Mouse (Mus musculus): ENCODE data around the gene Lyrm9. TPM values are rescaled to one million over a fixed set of nuclear protein-coding genes. Genes with fewer than 3 reads are reported as not detected.

Gene Lyrm9
- polyA plus RNA-seq (2014; fragmentation: Illumina TruSeq; extraction: RNeasy Lipid Tissue Mini Kit (QIAGEN cat#74804); ENCODE audit: low read depth, low replicate concordance) = 1.5 TPM

DNA sequence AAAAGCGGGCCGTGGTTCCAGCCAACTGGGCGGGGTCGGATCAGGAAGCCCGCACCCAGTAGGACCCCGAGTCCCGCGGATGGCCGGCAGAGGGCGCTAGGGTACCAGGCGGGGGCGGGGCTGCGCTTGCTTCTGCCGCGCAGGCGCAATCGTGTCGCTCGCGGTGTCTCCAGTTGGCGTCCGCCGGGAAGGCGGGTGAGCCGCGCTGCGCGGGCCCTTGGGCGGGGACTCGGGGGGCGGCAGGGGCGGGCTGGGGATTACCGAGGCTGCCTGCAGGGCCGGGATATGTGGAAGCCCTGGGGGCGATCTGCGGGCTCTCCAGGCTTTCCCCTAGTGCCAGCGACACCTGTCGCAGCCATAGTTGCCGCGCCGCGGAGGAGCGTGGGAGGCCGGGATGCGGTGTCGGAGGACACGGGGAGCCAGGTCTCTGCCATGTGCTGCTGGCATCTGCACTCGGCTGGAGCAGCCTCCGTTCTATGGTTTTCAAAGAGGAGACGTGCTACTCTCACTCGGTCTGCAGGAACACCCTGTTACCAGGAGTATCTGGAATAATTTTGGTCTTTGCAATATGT is at the start of gene Lyrm9:
Gene Lyrm9, plus strand, starts transcription at position 143 of the 572 bp plus-strand sequence.

Other genes starting within 250 kb of the Lyrm9 start
- 19.1 TPM for gene Nlk, start 129.2 kb upstream of the Lyrm9 start, polyA plus RNA-seq (2014; fragmentation: Illumina TruSeq; extraction: RNeasy Lipid Tissue Mini Kit (QIAGEN cat#74804); ENCODE audit: low read depth, low replicate concordance)
- 3.0 TPM for gene Ccnq, start 74.9 kb upstream of the Lyrm9 start, polyA plus RNA-seq (2014; fragmentation: Illumina TruSeq; extraction: RNeasy Lipid Tissue Mini Kit (QIAGEN cat#74804); ENCODE audit: low read depth, low replicate concordance)
- not detected for gene Nos2, start 94.2 kb downstream of the Lyrm9 start, polyA plus RNA-seq (2014; fragmentation: Illumina TruSeq; extraction: RNeasy Lipid Tissue Mini Kit (QIAGEN cat#74804); ENCODE audit: low read depth, low replicate concordance)
- gene Lgals9, start 158.4 kb downstream of the Lyrm9 start, polyA plus RNA-seq (2014; fragmentation: Illumina TruSeq; extraction: RNeasy Lipid Tissue Mini Kit (QIAGEN cat#74804); ENCODE audit: low read depth, low replicate concordance) = 272 TPM

Measured in liver, adult 10 weeks (tissue).